Mouse (Mus musculus): Measurements from ENCODE around the gene Grik3. TPM values are rescaled to one million over a fixed set of nuclear protein-coding genes. Genes with fewer than 3 reads are reported as not detected.

Gene Grik3
- polyA plus RNA-seq (2012; rRNA removed; ENCODE audit: low replicate concordance): 3.0 and 4.3 TPM in 2 replicates

GRCm38 (mm10) chr4:125490661-125491504 is at the start of gene Grik3:
Gene Grik3, plus strand, starts transcription at chr4:125490700.

